Mouse (Mus musculus) embryonic fibroblast, embryonic 13.5 days (primary cell): Measurements from ENCODE around the gene Nop2.

Source experiments
- CTCF ChIP-seq: IDR thresholded peaks from 2 replicates; pipeline ENCODE4 v1.5.1; 2011; ENCODE audit warnings: mild to moderate bottlenecking, control low read depth, low read length, moderate library complexity, borderline replicate concordance; ENCODE audit not compliant: insufficient read depth
- POLR2A ChIP-seq: IDR thresholded peaks from 2 replicates; pipeline ENCODE4 v1.6.1; 2011; ENCODE audit warnings: low read depth, mild to moderate bottlenecking, control low read depth, low read length, moderate library complexity

DNA sequence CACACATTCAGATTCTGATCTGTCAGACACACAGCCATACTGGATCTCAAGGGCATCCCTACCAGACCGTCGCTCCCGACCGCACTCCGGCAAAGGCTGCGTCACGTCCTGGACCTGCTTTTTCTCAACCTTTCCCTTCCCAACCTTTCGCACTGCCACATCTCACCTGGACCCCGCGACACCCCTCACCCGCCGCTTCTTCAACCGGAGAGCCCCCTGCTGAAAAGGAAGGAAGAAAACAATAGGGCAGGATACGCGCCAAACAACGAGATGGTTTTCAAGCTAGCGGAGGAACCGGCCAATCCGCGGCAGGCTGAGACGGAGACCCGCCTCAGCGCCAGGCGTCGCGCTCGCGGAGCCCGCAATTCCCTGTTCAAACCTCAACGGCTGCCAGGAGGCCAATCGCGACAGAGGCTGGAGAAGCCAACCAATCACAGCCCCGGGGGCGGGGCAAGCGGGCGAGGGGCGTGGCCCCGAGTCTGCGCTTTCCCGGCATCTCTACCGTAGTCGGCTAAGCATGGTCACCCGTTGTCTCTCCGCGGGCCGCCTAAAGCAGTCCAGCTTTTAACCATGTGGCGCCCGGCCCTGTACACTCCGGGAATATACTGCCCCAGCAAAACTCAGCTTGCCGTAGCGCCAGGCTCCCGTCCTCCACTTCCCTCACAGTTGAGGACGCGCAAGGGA, 59.8 kb downstream of the Nop2 start, which contains the start of the genes Ncapd2 and Mrpl51:
- no peak; the same call in 1 of the 2 replicates for TF ChIP-seq POLR2A
- TF ChIP-seq CTCF, result no peak
